Mouse (Mus musculus): ENCODE data around the gene Wnk2.

GRCm38 (mm10) chr13:49056304-49056703 is 91.5 kb downstream of the Wnk2 start:
- TF ChIP-seq POLR2A (IDR thresholded peaks at IDR 0.05; ENCODE audit: extremely low read depth, insufficient read depth, low read length) (no peak), CTCF (IDR thresholded peaks at IDR 0.05; ENCODE audit: extremely low read depth, insufficient read depth, low read length) (no peak)

Measured in cortical plate, adult 2 months (tissue).